Mouse (Mus musculus) splenic B cell, adult 2 months (primary cell): ENCODE data around the gene Eif4a1.

Experiments
- DNase-seq: peaks from one replicate; pipeline ENCODE4 v3.0.0-alpha.2; 2011; ENCODE audit warnings: low read depth, low spot score
- H3K27me3 ChIP-seq: 2 replicates; pipeline ENCODE4 v1.6.1; 2012; ENCODE audit warnings: mild to moderate bottlenecking, low read length, moderate library complexity, mixed read lengths; ENCODE audit not compliant: control insufficient read depth, poor library complexity, insufficient read depth, severe bottlenecking
- H3K36me3 ChIP-seq: 2 replicates; pipeline ENCODE4 v1.6.1; 2012; ENCODE audit warnings: mild to moderate bottlenecking, low read length, moderate library complexity, mixed read lengths; ENCODE audit not compliant: control insufficient read depth, poor library complexity, insufficient read depth, severe bottlenecking

Gene Eif4a1

GRCm38 (mm10) chr11:69689891-69690290, 17.7 kb upstream of the Eif4a1 start:
- no peak for DNase-seq
- Histone ChIP-seq H3K36me3 (no peaks in the 10 kb centered on the region), H3K27me3 (no peaks in the 10 kb centered on the region)

DNA sequence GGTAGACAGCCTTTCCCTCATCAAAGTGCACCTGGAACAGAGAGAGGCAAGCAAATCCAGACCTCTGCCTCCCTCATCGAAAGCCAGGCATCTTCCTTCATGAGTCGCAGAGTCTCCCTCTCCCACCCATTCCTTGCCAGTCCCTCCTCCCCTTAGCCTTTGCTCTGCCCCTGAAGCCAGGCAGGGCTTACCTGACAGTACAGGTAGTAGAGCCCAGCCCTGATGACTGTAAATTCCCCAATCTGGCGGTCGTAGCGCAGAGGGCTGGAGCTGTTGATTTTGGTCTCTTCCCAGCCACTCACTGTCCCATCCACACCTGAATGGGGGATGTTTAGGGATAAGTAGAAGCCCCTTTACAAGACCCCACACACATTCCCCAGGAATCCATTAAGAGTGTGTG, 14.8 kb upstream of the Eif4a1 start:
- no peaks in the 10 kb centered on the region for H3K27me3 ChIP-seq
- no peaks in the 10 kb centered on the region for H3K36me3 ChIP-seq
- no peak for DNase-seq

GRCm38 (mm10) chr11:69686377-69686776, 14.2 kb upstream of the Eif4a1 start:
- Histone ChIP-seq H3K36me3 (no peaks in the 10 kb centered on the region), H3K27me3 (no peaks in the 10 kb centered on the region)
- no peak for DNase-seq

- DNase-seq, result no peak
- Histone ChIP-seq H3K27me3 (no peaks in the 10 kb centered on the region), H3K36me3 (no peaks in the 10 kb centered on the region)
Measured at GRCm38 (mm10) chr11:69685526-69686148, 13.4 kb upstream of the Eif4a1 start, which contains the start of gene Tnfsf13. Gene Tnfsf13, minus strand, starts transcription at chr11:69685784.

- DNase-seq, result no peak
- Histone ChIP-seq H3K27me3 (no peaks in the 10 kb centered on the region), H3K36me3 (no peaks in the 10 kb centered on the region; the same call in 1 of the 2 replicates)
Measured at GRCm38 (mm10) chr11:69684936-69685335, 12.7 kb upstream of the Eif4a1 start.

DNA sequence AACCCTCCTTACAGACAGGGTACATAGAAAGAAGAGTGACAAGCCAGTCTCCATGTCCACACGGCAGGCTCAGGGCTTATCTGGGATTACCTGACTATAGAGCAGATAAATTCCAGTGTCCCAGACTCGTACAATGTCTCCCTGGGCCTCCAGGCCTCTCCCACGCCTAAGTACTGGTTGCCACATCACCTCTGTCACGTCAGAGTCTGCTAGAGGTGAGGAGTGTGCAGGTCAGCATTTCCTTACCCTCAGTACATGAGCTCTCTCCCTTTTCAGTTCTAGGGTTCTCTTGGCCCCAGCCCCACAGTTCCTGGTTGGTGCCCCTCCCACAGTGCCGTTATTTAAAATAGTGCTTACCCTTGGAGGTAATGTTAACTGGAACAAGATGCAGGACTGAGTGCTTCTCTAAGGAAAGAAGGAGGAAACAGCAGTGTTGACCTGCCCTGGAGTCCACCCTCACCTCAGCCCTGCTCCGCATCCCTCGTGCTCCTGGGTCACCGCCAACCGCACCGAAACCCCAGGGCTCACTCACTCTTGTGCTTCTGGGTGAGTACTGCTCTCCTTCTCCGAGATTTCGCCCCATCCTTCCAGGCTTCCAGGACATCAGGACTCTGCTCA, 12.0 kb upstream of the Eif4a1 start:
- Histone ChIP-seq H3K36me3 (no peaks in the 10 kb centered on the region; the same call in 1 of the 2 replicates), H3K27me3 (no peaks in the 10 kb centered on the region)
- DNase-seq, result no peak

DNA sequence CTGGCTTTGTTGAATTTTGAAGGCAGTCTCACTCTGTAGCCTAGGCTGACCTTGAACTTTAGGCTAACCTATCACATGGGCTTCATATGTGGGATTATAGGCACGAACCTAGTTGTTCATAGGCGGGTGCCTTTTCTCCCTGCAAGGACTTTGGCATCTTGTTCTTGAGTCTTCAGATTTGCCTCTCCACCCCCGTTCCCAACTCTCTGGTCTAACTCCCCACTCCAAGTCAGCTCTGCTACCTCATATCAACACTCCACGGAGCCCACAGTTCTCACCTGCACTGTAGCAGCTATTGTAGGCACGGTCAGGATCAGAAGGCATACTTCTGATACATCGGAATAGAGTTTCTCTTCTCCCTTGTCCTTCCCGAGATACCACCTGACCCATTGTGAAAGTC, 11.4 kb upstream of the Eif4a1 start:
- DNase-seq, result no peak
- Histone ChIP-seq H3K36me3 (no peaks in the 10 kb centered on the region; the same call in 1 of the 2 replicates), H3K27me3 (no peaks in the 10 kb centered on the region)

GRCm38 (mm10) chr11:69682840-69683533, 10.8 kb upstream of the Eif4a1 start:
- DNase-seq, result peak; percentile 92
- peaks cover 2% of the 10 kb centered on the region; the same call in 1 of the 2 replicates for H3K36me3 ChIP-seq
- no peaks in the 10 kb centered on the region for H3K27me3 ChIP-seq

- peaks cover 2% of the 10 kb centered on the region; the same call in 1 of the 2 replicates for H3K36me3 ChIP-seq
- no peak for DNase-seq
- H3K27me3 ChIP-seq, result no peaks in the 10 kb centered on the region
Measured at GRCm38 (mm10) chr11:69682209-69682839, 10.1 kb upstream of the Eif4a1 start.

DNA sequence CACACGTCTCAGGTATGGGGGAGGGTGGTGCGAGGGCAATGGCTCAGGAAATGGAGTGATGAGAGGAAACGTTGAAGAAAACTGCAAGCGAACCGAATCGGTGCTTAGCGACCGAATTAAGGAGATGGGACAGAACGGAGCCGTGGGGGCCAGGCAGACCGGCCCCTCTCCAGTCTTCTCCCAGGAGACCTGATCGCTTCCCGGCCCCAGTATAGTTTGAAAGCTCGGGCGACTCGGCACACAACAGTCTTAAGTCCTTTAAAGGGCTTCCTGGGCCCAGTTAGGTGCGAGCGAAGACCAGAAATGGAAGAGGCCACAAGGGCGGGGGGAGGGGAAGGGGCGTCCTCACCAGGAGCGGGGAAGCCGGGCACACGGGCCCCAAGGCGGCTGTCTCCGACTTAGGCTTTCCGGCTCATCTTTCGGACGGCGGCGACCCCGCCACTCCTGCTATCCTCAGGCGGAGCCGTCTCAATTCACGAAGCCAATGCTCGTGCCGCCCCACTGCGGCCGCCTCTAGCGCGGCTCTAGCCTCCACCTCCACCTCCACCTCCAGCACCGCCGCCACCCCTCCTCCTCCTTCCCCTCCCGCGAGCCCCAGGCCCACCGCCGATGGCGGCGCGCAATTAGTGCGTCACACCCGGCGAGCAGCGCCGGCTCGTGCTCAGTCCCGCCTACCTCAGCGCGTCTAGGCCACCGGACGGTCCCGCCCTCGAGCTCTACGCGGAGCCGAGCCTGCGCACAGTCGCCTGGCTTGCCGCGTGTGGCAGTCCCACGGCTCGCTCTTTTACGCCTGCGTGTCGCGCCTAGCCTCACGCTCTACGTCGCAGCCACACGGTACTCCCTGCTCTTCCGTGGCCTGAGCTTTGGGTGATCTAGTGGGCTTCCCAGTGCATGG, 9.3 kb upstream of the Eif4a1 start, which contains the start of gene Senp3:
Gene Senp3, minus strand, starts transcription at position 771 of the 895 bp plus-strand sequence.
- peaks cover 4% of the 10 kb centered on the region; the same call in 1 of the 2 replicates for H3K36me3 ChIP-seq
- no peaks in the 10 kb centered on the region for H3K27me3 ChIP-seq
- DNase-seq, result peak; percentile 97

- Histone ChIP-seq H3K27me3 (no peaks in the 10 kb centered on the region), H3K36me3 (peaks cover 10% of the 10 kb centered on the region)
- DNase-seq, result no peak
Measured at GRCm38 (mm10) chr11:69680136-69680855, 8.1 kb upstream of the Eif4a1 start.

- H3K27me3 ChIP-seq, result no peaks in the 10 kb centered on the region
- DNase-seq, result no peak
- H3K36me3 ChIP-seq, result peaks cover 10% of the 10 kb centered on the region
Measured at GRCm38 (mm10) chr11:69679144-69679543, 6.9 kb upstream of the Eif4a1 start.

DNA sequence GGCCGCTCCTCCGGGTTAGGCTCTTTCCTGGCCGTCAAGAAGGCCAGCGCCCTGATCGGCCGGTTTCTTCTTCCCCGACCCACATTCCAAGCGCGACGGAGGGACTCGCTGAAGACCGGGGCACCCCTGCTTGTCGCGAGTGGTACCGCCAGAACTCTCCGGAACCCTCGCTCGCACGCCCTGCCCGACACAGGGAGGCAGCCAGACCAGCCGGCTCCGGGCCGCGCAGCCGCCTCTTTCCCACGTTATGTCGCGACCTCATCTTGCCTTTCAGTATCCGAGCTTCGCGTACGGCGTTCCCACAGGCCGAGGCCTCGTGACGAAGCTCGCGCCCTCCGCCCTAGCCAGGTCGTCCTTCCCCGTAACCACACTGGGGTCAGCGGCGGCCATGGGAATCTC, 498 bp downstream of the Eif4a1 start:
- H3K36me3 ChIP-seq, result peaks cover 20% of the 10 kb centered on the region
- no peak for DNase-seq
- no peaks in the 10 kb centered on the region for H3K27me3 ChIP-seq
